Mouse (Mus musculus) CH12.LX (cell line): ENCODE data around the gene Msi1.

ENCODE experiments used
- CTCF ChIP-seq, 2 experiments: IDR thresholded peaks in 1 of 2; conservative IDR thresholded peaks in 1 of 2; 2 replicates each; pipeline ENCODE4 v1.5.1; 2011 to 2012; ENCODE audit warnings: low read depth in 2 of 2, low read length in 2 of 2, improper control_type of control experiment in 1 of 2, inconsistent platforms in 1 of 2, mild to moderate bottlenecking in 1 of 2, moderate library complexity in 1 of 2
- USF2 ChIP-seq: conservative IDR thresholded peaks from 2 replicates; pipeline ENCODE4 v1.6.1; 2011; ENCODE audit warnings: low read depth, low read length, improper control_type of control experiment

DNA sequence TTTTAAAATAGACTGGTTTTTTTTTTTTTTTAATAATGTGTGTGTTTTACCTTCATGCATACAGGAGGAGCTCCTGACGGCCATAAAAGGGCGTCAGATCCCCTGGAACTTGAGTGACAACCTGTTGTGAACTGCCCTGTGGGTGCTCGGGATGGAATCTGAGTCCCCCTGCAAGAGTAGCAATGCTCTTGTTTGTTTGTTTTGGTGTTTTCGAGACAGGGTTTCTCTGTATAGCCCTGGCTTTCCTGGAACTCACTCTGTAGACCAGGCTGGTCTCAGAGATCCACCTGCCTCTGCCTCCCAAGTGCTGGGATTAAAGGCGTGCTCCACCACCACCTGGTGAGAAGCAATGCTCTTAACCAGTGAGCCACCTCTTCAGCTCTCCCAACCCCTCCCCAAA lies 55.6 kb downstream of the Msi1 start:
- TF ChIP-seq CTCF (conservative IDR thresholded peaks at IDR 0.05 in 1 of 2, IDR thresholded peaks at IDR 0.05 in 1 of 2; ENCODE audit: low read depth in 2 of 2, low read length in 2 of 2) (no peak), USF2 (no peak)
